Mouse (Mus musculus) lung, adult 2 months (tissue): ENCODE measurements around the gene Ess2.

Source experiments
- CTCF ChIP-seq: fragments of 200-500 bp; IDR thresholded peaks from 2 replicates; pipeline ENCODE4 v1.5.1; 2011; ENCODE audit warnings: mild to moderate bottlenecking, low read length, control low read depth; ENCODE audit not compliant: insufficient read depth
- POLR2A ChIP-seq: fragments of 200-500 bp; IDR thresholded peaks from 2 replicates; pipeline ENCODE4 v1.6.1; 2011; ENCODE audit warnings: low read depth, mild to moderate bottlenecking, control low read depth, low read length, borderline replicate concordance; ENCODE audit errors: extremely low read depth

GRCm38 (mm10) chr16:17896091-17896490 is 15.1 kb downstream of the Ess2 start:
- no peak for TF ChIP-seq CTCF
- no peak for TF ChIP-seq POLR2A
